Mouse (Mus musculus) liver, embryonic 12.5 days (tissue): ENCODE measurements around the gene Fam196a. TPM values are rescaled to one million over a fixed set of nuclear protein-coding genes. Genes with fewer than 3 reads are reported as not detected.

Source experiments
- ATAC-seq: fragments of 200-750 bp; cut with Nextera tagmentation; 2 replicates; pipeline ENCODE4 v1.8.0; 2017; ENCODE audit warnings: moderate number of reproducible peaks, mild to moderate bottlenecking, moderate library complexity
- H3K27ac ChIP-seq: fragments of 300-500 bp; sonication (generic); 2 replicates; pipeline ENCODE4 v1.5.1; 2016; ENCODE audit warnings: mild to moderate bottlenecking
- H3K27me3 ChIP-seq: fragments of 300-500 bp; sonication (generic); replicated peaks from 2 replicates; pipeline ENCODE4 v1.6.1; 2016; ENCODE audit warnings: mild to moderate bottlenecking, moderate library complexity
- H3K36me3 ChIP-seq: fragments of 300-500 bp; sonication (generic); 2 replicates; pipeline ENCODE4 v1.6.1; 2016; ENCODE audit warnings: mild to moderate bottlenecking, moderate library complexity
- H3K4me1 ChIP-seq: fragments of 300-500 bp; sonication (generic); 2 replicates; pipeline ENCODE4 v1.6.1; 2016
- H3K4me2 ChIP-seq: fragments of 300-500 bp; sonication (generic); 2 replicates; pipeline ENCODE4 v1.6.1; 2016; ENCODE audit warnings: mild to moderate bottlenecking, moderate library complexity
- H3K4me3 ChIP-seq: fragments of 300-500 bp; sonication (generic); 2 replicates; pipeline ENCODE4 v1.5.1; 2016; ENCODE audit warnings: mild to moderate bottlenecking, moderate library complexity
- H3K9ac ChIP-seq: fragments of 300-500 bp; sonication (generic); 2 replicates; pipeline ENCODE4 v1.6.1; 2016; ENCODE audit warnings: mild to moderate bottlenecking, moderate library complexity
- H3K9me3 ChIP-seq: fragments of 300-500 bp; sonication (generic); replicated peaks from 2 replicates; pipeline ENCODE4 v1.6.1; 2016; ENCODE audit warnings: mild to moderate bottlenecking, moderate library complexity
- WGBS: fragments of 180-500 bp; shearing (Covaris S2); methylation state at CpG from one replicate; pipeline ENCODE4 v1.1.7; 2016; ENCODE audit not compliant: insufficient replicate concordance; 5-methylcytosine and 5-hydroxymethylcytosine counted together
- polyA plus RNA-seq: library from polyadenylated mRNA; unstranded; fragments of >200 nt; fragmentation: Nextera tagmentation; extraction: Ambion mirVana; gene quantifications from 2 replicates; pipeline ENCODE4 v1.2.1, GENCODE M21; 2016

The Fam196a gene
- polyA plus RNA-seq, 1 experiment from 2014 or later, result 0.36 TPM

GRCm38 (mm10) chr7:134894604-134895003, 43.6 kb downstream of the Fam196a start:
- Histone ChIP-seq H3K27ac (no peak overlapping the region), H3K4me1 (no peaks in the 10 kb centered on the region), H3K27me3 (no peaks in the 10 kb centered on the region), H3K36me3 (no peaks in the 10 kb centered on the region), H3K9ac (no peak overlapping the region), H3K4me3 (no peak overlapping the region), H3K4me2 (no peak overlapping the region), H3K9me3 (no peaks in the 10 kb centered on the region)
- 74% methylated on average over 2 of the region's 2 CpGs for WGBS
- ATAC-seq, result no peak

GRCm38 (mm10) chr7:134892972-134893371, 45.3 kb downstream of the Fam196a start:
- no peaks in the 10 kb centered on the region for H3K4me1 ChIP-seq
- ATAC-seq, result no peak
- H3K36me3 ChIP-seq, result no peaks in the 10 kb centered on the region
- H3K4me2 ChIP-seq, result no peak overlapping the region
- H3K9me3 ChIP-seq, result no peaks in the 10 kb centered on the region
- H3K4me3 ChIP-seq, result no peak overlapping the region
- H3K27ac ChIP-seq, result no peak overlapping the region
- WGBS, result 67% methylated on average over 4 of the region's 4 CpGs
- H3K9ac ChIP-seq, result no peak overlapping the region
- no peaks in the 10 kb centered on the region for H3K27me3 ChIP-seq

GRCm38 (mm10) chr7:134892449-134892871, 45.8 kb downstream of the Fam196a start:
- no peak for ATAC-seq
- H3K4me2 ChIP-seq, result no peak overlapping the region
- no peaks in the 10 kb centered on the region for H3K4me1 ChIP-seq
- H3K36me3 ChIP-seq, result no peaks in the 10 kb centered on the region
- no peaks in the 10 kb centered on the region for H3K9me3 ChIP-seq
- WGBS, result 82% methylated on average over 13 of the region's 13 CpGs
- no peak overlapping the region for H3K27ac ChIP-seq
- H3K4me3 ChIP-seq, result no peak overlapping the region
- H3K9ac ChIP-seq, result no peak overlapping the region
- H3K27me3 ChIP-seq, result no peaks in the 10 kb centered on the region

GRCm38 (mm10) chr7:134883516-134883915, 54.7 kb downstream of the Fam196a start:
- Histone ChIP-seq H3K36me3 (no peaks in the 10 kb centered on the region), H3K4me3 (no peak overlapping the region), H3K9ac (no peak overlapping the region), H3K27me3 (no peaks in the 10 kb centered on the region), H3K4me1 (no peaks in the 10 kb centered on the region), H3K27ac (no peak overlapping the region), H3K9me3 (no peaks in the 10 kb centered on the region), H3K4me2 (no peak overlapping the region)
- 71% methylated on average over 6 of the region's 6 CpGs for WGBS
- no peak for ATAC-seq

GRCm38 (mm10) chr7:134880431-134880830, 57.8 kb downstream of the Fam196a start:
- Histone ChIP-seq H3K36me3 (0 out of 2 replicates have a peak, but pooled peaks cover 2% of the 10 kb centered on the region), H3K9me3 (no peaks in the 10 kb centered on the region), H3K27me3 (no peaks in the 10 kb centered on the region), H3K4me3 (no peak overlapping the region), H3K9ac (no peak overlapping the region), H3K4me2 (no peak overlapping the region), H3K4me1 (no peaks in the 10 kb centered on the region), H3K27ac (no peak overlapping the region)
- ATAC-seq, result no peak
- 63% methylated on average over 6 of the region's 6 CpGs for WGBS

GRCm38 (mm10) chr7:134878985-134879384, 59.2 kb downstream of the Fam196a start:
- whole genome bisulfite sequencing, result 77% methylated on average over 6 of the region's 6 CpGs
- H3K27ac ChIP-seq, result no peak overlapping the region
- ATAC-seq, result no peak

GRCm38 (mm10) chr7:134872981-134873380, 65.2 kb downstream of the Fam196a start:
- Histone ChIP-seq H3K4me2 (no peak overlapping the region), H3K27ac (no peak overlapping the region), H3K4me3 (no peak overlapping the region), H3K9ac (no peak overlapping the region), H3K4me1 (no peaks in the 10 kb centered on the region), H3K27me3 (no peaks in the 10 kb centered on the region), H3K9me3 (no peaks in the 10 kb centered on the region), H3K36me3 (0 out of 2 replicates have a peak, but pooled peaks cover 2% of the 10 kb centered on the region)
- 73% methylated on average over 7 of the region's 7 CpGs for WGBS
- ATAC-seq, result no peak

More at GRCm38 (mm10) chr7:134878985-134879384, 59.2 kb downstream of the Fam196a start:
- Histone ChIP-seq H3K4me1 (no peaks in the 10 kb centered on the region), H3K4me2 (no peak overlapping the region), H3K36me3 (0 out of 2 replicates have a peak, but pooled peaks cover 2% of the 10 kb centered on the region), H3K9ac (no peak overlapping the region), H3K9me3 (no peaks in the 10 kb centered on the region), H3K4me3 (no peak overlapping the region), H3K27me3 (no peaks in the 10 kb centered on the region)

- H3K27me3 ChIP-seq, result no peaks in the 10 kb centered on the region
- no peak for ATAC-seq
- no peak overlapping the region for H3K27ac ChIP-seq
- no peak overlapping the region for H3K4me2 ChIP-seq
- H3K36me3 ChIP-seq, result 0 out of 2 replicates have a peak, but pooled peaks cover 2% of the 10 kb centered on the region
- H3K4me3 ChIP-seq, result no peak overlapping the region
- H3K9ac ChIP-seq, result no peak overlapping the region
- no peaks in the 10 kb centered on the region for H3K9me3 ChIP-seq
- no peaks in the 10 kb centered on the region for H3K4me1 ChIP-seq
- WGBS, result 67% methylated on average over 3 of the region's 3 CpGs
Observed at GRCm38 (mm10) chr7:134872511-134872910, 65.7 kb downstream of the Fam196a start.

GRCm38 (mm10) chr7:134864175-134864574, 74.1 kb downstream of the Fam196a start:
- 55% methylated on average over 2 of the region's 2 CpGs for WGBS
- no peaks in the 10 kb centered on the region for H3K4me1 ChIP-seq
- no peak overlapping the region for H3K9ac ChIP-seq

GRCm38 (mm10) chr7:134862000-134862399, 76.2 kb downstream of the Fam196a start:
- WGBS, result 79% methylated on average over 6 of the region's 6 CpGs
- Histone ChIP-seq H3K4me3 (no peak overlapping the region), H3K36me3 (no peaks in the 10 kb centered on the region; the same call in 1 of the 2 replicates), H3K9me3 (no peaks in the 10 kb centered on the region), H3K27ac (no peak overlapping the region), H3K27me3 (no peaks in the 10 kb centered on the region), H3K4me2 (no peak overlapping the region), H3K9ac (no peak overlapping the region), H3K4me1 (no peaks in the 10 kb centered on the region)
- no peak for ATAC-seq

More at GRCm38 (mm10) chr7:134864175-134864574, 74.1 kb downstream of the Fam196a start:
- Histone ChIP-seq H3K9me3 (no peaks in the 10 kb centered on the region), H3K27ac (no peak overlapping the region), H3K4me3 (no peak overlapping the region), H3K4me2 (no peak overlapping the region), H3K27me3 (no peaks in the 10 kb centered on the region), H3K36me3 (no peaks in the 10 kb centered on the region; the same call in 1 of the 2 replicates)
- ATAC-seq, result no peak

- WGBS, result 74% methylated on average over 4 of the region's 4 CpGs
- no peak for ATAC-seq
- H3K4me2 ChIP-seq, result no peak overlapping the region
Observed at GRCm38 (mm10) chr7:134842751-134843150, 95.5 kb downstream of the Fam196a start.

GRCm38 (mm10) chr7:134840066-134840465, 98.2 kb downstream of the Fam196a start:
- 77% methylated on average over 2 of the region's 2 CpGs for whole genome bisulfite sequencing
- Histone ChIP-seq H3K36me3 (no peaks in the 10 kb centered on the region), H3K27me3 (no peaks in the 10 kb centered on the region), H3K9me3 (no peaks in the 10 kb centered on the region), H3K4me3 (no peak overlapping the region), H3K27ac (no peak overlapping the region), H3K9ac (no peak overlapping the region), H3K4me2 (no peak overlapping the region), H3K4me1 (no peaks in the 10 kb centered on the region)
- ATAC-seq, result no peak

More at GRCm38 (mm10) chr7:134842751-134843150, 95.5 kb downstream of the Fam196a start:
- Histone ChIP-seq H3K36me3 (no peaks in the 10 kb centered on the region), H3K27ac (no peak overlapping the region), H3K27me3 (no peaks in the 10 kb centered on the region), H3K4me1 (no peaks in the 10 kb centered on the region), H3K9ac (no peak overlapping the region), H3K4me3 (no peak overlapping the region), H3K9me3 (no peaks in the 10 kb centered on the region)
